Mouse (Mus musculus) monocyte, adult 5-6 weeks (primary cell): Measurements from ENCODE around the gene Hoxa6. TPM values are rescaled to one million over a fixed set of nuclear protein-coding genes. Genes with fewer than 3 reads are reported as not detected.

Experiments used
- ATAC-seq: fragments of 153-309, 156-312 bp; replicated peaks from 2 replicates; pipeline ENCODE4 v1.8.0; 2017; ENCODE audit warnings: mild to moderate bottlenecking; ENCODE audit not compliant: low TSS enrichment, insufficient number of reproducible peaks, severe bottlenecking, poor library complexity, low FRiP score
- total RNA-seq: library from RNA; stranded (forward); fragments of 200-1000, 200-491, 200-594 nt; gene quantifications from 3 replicates; pipeline ENCODE4 v1.2.3, GENCODE M21; 2017

Gene Hoxa6
- total RNA-seq, 1 experiment from 2014 or later, result not detected

GRCm38 (mm10) chr6:52206882-52207683 lies 1.4 kb downstream of the Hoxa6 start:
- no peak for ATAC-seq

- ATAC-seq, result no peak
These were observed 2.6 kb downstream of the Hoxa6 start for GRCm38 (mm10) chr6:52205638-52206621.

- no peak for ATAC-seq
These were observed 3.3 kb downstream of the Hoxa6 start for GRCm38 (mm10) chr6:52205221-52205620.

- ATAC-seq, result no peak
These were observed 4.3 kb downstream of the Hoxa6 start, which contains the start of gene Hoxa5 for GRCm38 (mm10) chr6:52204050-52204752. TSS of gene Hoxa5 (minus strand) at chr6:52204587.

- ATAC-seq, result no peak
These were observed 5.0 kb downstream of the Hoxa6 start for GRCm38 (mm10) chr6:52203371-52204049.

- ATAC-seq, result no peak
These were observed 5.5 kb downstream of the Hoxa6 start for GRCm38 (mm10) chr6:52203121-52203370.

- no peak for ATAC-seq
These were observed 6.0 kb downstream of the Hoxa6 start for GRCm38 (mm10) chr6:52202362-52203120.

GRCm38 (mm10) chr6:52201269-52201668 lies 7.3 kb downstream of the Hoxa6 start:
- ATAC-seq, result no peak

GRCm38 (mm10) chr6:52200751-52201250 lies 7.7 kb downstream of the Hoxa6 start:
- no peak for ATAC-seq

GRCm38 (mm10) chr6:52200073-52200750 lies 8.3 kb downstream of the Hoxa6 start:
- no peak for ATAC-seq

- no peak for ATAC-seq
These were observed 11.3 kb downstream of the Hoxa6 start for GRCm38 (mm10) chr6:52197271-52197670.

- no peak for ATAC-seq
These were observed 11.7 kb downstream of the Hoxa6 start for GRCm38 (mm10) chr6:52196811-52197210.

- no peak for ATAC-seq
These were observed 13.8 kb downstream of the Hoxa6 start for GRCm38 (mm10) chr6:52194690-52195089.

- peak; percentile 77 for ATAC-seq
These were observed 16.5 kb downstream of the Hoxa6 start for GRCm38 (mm10) chr6:52191860-52192550.

GRCm38 (mm10) chr6:52190906-52191810 lies 17.4 kb downstream of the Hoxa6 start, which contains the start of gene Hoxa4:
TSS of gene Hoxa4 (minus strand) at chr6:52191753.
- no peak for ATAC-seq

- ATAC-seq, result no peak
These were observed 18.1 kb downstream of the Hoxa6 start for GRCm38 (mm10) chr6:52190410-52190809.
